Mouse (Mus musculus): Measurements from ENCODE around the gene Kcnh1. TPM values are rescaled to one million over a fixed set of nuclear protein-coding genes. Genes with fewer than 3 reads are reported as not detected.

Gene Kcnh1
- polyA plus RNA-seq, 1 experiment from 2014 or later = 3.0 TPM

DNA sequence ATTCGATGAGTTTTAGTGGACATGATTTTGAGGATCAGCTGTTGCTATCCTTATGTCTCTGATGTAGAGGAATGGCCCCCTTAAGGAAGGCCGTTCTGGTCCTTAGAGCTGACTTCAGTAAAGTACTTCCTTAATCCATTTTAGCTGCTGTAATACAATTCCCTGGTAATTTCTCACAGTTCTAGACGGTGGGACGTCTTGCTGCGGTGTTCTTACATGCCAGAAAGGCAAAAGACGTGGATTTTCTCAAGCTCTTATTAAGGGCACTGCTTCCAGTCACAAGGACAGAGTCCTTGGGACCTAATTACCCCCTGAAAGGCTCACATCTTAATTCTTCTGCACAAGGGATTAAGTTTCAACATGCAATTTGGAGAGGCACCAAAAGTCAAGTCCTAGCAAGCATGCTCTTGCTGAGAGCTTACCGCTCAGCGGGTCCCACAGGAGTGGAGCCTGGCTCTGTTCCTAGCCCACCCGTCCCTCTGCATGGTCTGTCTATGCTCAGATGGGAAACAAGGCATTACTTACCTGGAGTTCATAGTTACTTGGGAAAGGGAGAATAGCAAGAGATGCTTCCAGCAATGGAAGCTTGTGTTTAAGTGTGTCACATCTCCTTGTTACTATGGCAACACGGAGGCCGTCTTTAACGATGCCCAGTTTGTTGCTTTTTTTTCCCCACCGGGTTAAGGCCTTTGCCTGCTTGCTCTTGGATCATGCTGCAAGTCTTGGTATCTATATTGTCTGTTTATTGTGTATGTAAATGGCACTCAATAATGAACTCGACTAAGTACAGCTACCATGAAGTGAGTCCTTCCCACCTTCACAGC lies 209.3 kb downstream of the Kcnh1 start:
- Histone ChIP-seq H3K9ac (ENCODE audit: low read depth, low read length) (no peak overlapping the region), H3K4me2 (ENCODE audit: low read length) (no peak overlapping the region), H3K4me1 (ENCODE audit: control insufficient read depth, insufficient read depth, low read length) (no peaks in the 10 kb centered on the region), H3K4me3 (ENCODE audit: low read depth, low read length) (no peak overlapping the region), H3K27me3 (ENCODE audit: control insufficient read depth, insufficient read depth, low read depth, low read length) (no peaks in the 10 kb centered on the region), H3K36me3 (ENCODE audit: control insufficient read depth, insufficient read depth, low read length) (no peaks in the 10 kb centered on the region), H3K27ac (ENCODE audit: low read length) (no peak overlapping the region), H3K9me3 (replicated peaks; ENCODE audit: control insufficient read depth, low read length, poor library complexity, severe bottlenecking) (no peaks in the 10 kb centered on the region)
- no peak for ATAC-seq
- 64% methylated on average over 14 of the region's 14 CpGs for WGBS

- ATAC-seq = no peak
- no peak overlapping the region for H3K9ac ChIP-seq (ENCODE audit: low read depth, low read length)
- H3K27ac ChIP-seq (ENCODE audit: low read length) = no peak overlapping the region
- no peak overlapping the region for H3K4me2 ChIP-seq (ENCODE audit: low read length)
- H3K27me3 ChIP-seq (ENCODE audit: control insufficient read depth, insufficient read depth, low read depth, low read length) = no peaks in the 10 kb centered on the region
- WGBS = 62% methylated on average over 4 of the region's 4 CpGs
- no peaks in the 10 kb centered on the region for H3K9me3 ChIP-seq (replicated peaks; ENCODE audit: control insufficient read depth, low read length, poor library complexity, severe bottlenecking)
- H3K4me3 ChIP-seq (ENCODE audit: low read depth, low read length) = no peak overlapping the region
- no peaks in the 10 kb centered on the region for H3K36me3 ChIP-seq (ENCODE audit: control insufficient read depth, insufficient read depth, low read length)
- no peaks in the 10 kb centered on the region for H3K4me1 ChIP-seq (ENCODE audit: control insufficient read depth, insufficient read depth, low read length)
Observed at GRCm38 (mm10) chr1:192400991-192401390, 210.4 kb downstream of the Kcnh1 start.

DNA sequence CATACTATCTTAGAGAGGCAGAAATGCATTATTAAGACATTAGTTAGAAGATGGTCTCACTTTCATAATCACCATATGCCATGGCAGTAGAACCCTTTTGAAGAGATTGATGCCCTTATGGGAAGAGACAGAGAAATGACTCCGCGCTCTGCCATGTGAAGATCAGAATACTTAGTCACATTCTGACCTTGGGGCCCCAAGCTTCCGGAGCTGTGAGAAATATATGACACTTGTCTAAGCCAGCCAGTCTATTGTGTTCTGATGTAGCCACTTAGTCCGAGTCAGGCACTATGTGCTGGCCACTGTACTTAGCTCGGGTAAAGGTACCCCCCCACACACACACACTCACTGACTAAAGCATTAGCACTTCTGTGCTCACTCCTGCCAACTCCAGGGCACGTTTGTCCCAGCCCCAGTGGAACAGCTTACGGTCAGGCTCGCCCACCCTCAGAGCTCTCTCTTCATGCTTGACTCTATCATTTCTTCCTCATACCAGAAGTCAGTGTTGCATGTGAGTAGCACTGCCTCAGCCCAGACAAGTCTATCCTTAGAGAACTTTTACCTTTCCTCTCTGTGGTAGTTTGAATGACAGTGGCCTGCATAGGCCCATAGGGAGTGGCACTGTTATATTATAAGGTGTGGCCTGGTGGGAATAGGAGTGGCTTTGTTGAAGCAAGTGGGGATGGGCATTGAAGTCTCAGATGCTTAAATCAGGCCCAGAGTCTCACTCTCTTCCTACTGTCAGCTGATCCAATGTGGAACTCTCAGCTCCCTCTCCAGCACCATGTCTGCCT lies 212.5 kb downstream of the Kcnh1 start:
- no peak overlapping the region for H3K27ac ChIP-seq (ENCODE audit: low read length)
- no peak overlapping the region for H3K4me2 ChIP-seq (ENCODE audit: low read length)
- H3K4me3 ChIP-seq (ENCODE audit: low read depth, low read length) = no peak overlapping the region
- H3K4me1 ChIP-seq (ENCODE audit: control insufficient read depth, insufficient read depth, low read length) = no peaks in the 10 kb centered on the region
- no peaks in the 10 kb centered on the region for H3K9me3 ChIP-seq (replicated peaks; ENCODE audit: control insufficient read depth, low read length, poor library complexity, severe bottlenecking)
- WGBS = 88% methylated on average over 8 of the region's 8 CpGs
- no peaks in the 10 kb centered on the region for H3K27me3 ChIP-seq (ENCODE audit: control insufficient read depth, insufficient read depth, low read depth, low read length)
- H3K36me3 ChIP-seq (ENCODE audit: control insufficient read depth, insufficient read depth, low read length) = no peaks in the 10 kb centered on the region
- H3K9ac ChIP-seq (ENCODE audit: low read depth, low read length) = no peak overlapping the region
- ATAC-seq = no peak

GRCm38 (mm10) chr1:192405136-192405535 lies 214.6 kb downstream of the Kcnh1 start:
- H3K27me3 ChIP-seq (ENCODE audit: control insufficient read depth, insufficient read depth, low read depth, low read length) = no peaks in the 10 kb centered on the region
- H3K4me3 ChIP-seq (ENCODE audit: low read depth, low read length) = no peak overlapping the region
- no peak overlapping the region for H3K9ac ChIP-seq (ENCODE audit: low read depth, low read length)
- H3K27ac ChIP-seq (ENCODE audit: low read length) = no peak overlapping the region
- H3K4me1 ChIP-seq (ENCODE audit: control insufficient read depth, insufficient read depth, low read length) = no peaks in the 10 kb centered on the region
- WGBS = 80% methylated on average over 4 of the region's 4 CpGs
- H3K36me3 ChIP-seq (ENCODE audit: control insufficient read depth, insufficient read depth, low read length) = no peaks in the 10 kb centered on the region
- no peaks in the 10 kb centered on the region for H3K9me3 ChIP-seq (replicated peaks; ENCODE audit: control insufficient read depth, low read length, poor library complexity, severe bottlenecking)
- H3K4me2 ChIP-seq (ENCODE audit: low read length) = no peak overlapping the region
- ATAC-seq = no peak

DNA sequence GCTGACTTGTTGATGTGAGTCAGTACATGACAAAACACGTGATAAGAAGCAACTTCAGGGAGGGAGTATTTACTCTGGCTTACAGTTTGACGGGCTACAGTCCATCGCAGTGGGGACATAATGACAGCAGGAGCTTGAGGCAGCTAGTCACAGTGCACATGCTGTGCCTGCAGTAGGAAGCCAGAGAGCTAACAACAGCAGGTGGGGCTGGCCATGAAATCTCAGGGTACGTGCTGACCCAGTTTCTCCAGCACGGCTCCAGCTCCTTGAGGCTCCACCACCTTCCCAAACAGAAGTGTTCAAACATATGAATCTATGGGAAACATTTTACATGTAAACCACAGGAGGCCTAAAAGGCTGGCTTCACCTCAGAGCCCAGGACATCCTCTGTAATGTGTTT lies 216.0 kb downstream of the Kcnh1 start:
- no peaks in the 10 kb centered on the region for H3K4me1 ChIP-seq (ENCODE audit: control insufficient read depth, insufficient read depth, low read length)
- H3K9me3 ChIP-seq (replicated peaks; ENCODE audit: control insufficient read depth, low read length, poor library complexity, severe bottlenecking) = no peaks in the 10 kb centered on the region
- no peak overlapping the region for H3K4me2 ChIP-seq (ENCODE audit: low read length)
- H3K27ac ChIP-seq (ENCODE audit: low read length) = no peak overlapping the region
- no peak for ATAC-seq
- no peak overlapping the region for H3K9ac ChIP-seq (ENCODE audit: low read depth, low read length)
- H3K27me3 ChIP-seq (ENCODE audit: control insufficient read depth, insufficient read depth, low read depth, low read length) = no peaks in the 10 kb centered on the region
- WGBS = 88% methylated on average over 5 of the region's 5 CpGs
- no peak overlapping the region for H3K4me3 ChIP-seq (ENCODE audit: low read depth, low read length)
- no peaks in the 10 kb centered on the region for H3K36me3 ChIP-seq (ENCODE audit: control insufficient read depth, insufficient read depth, low read length)

DNA sequence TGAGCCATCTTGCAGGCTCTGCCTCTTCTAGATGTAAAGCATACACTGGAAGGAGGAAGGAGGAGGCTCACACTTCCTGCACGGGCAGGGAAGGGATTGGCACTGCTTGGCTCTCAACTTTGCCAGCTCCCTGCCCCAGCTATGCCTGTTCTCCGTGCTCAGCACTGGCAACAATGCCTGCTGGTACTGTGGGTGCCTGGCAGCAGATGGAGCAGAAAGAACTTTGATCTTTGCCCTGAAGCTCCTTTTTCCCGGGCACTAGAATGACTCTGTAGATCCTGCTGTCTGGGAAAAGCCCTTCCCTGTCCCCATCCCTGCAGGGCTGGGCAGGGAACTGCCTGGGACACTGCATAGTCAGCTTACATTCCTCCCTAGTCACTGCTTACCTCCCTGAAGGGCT lies 225.2 kb downstream of the Kcnh1 start:
- WGBS = 61% methylated on average over 3 of the region's 3 CpGs
- Histone ChIP-seq H3K27ac (ENCODE audit: low read length) (no peak overlapping the region), H3K36me3 (ENCODE audit: control insufficient read depth, insufficient read depth, low read length) (no peaks in the 10 kb centered on the region), H3K9me3 (replicated peaks; ENCODE audit: control insufficient read depth, low read length, poor library complexity, severe bottlenecking) (no peaks in the 10 kb centered on the region), H3K4me1 (ENCODE audit: control insufficient read depth, insufficient read depth, low read length) (no peaks in the 10 kb centered on the region), H3K4me3 (ENCODE audit: low read depth, low read length) (no peak overlapping the region), H3K4me2 (ENCODE audit: low read length) (no peak overlapping the region), H3K9ac (ENCODE audit: low read depth, low read length) (no peak overlapping the region), H3K27me3 (ENCODE audit: control insufficient read depth, insufficient read depth, low read depth, low read length) (no peaks in the 10 kb centered on the region)
- no peak for ATAC-seq

GRCm38 (mm10) chr1:192416241-192416821 lies 225.8 kb downstream of the Kcnh1 start:
- 73% methylated on average over 9 of the region's 9 CpGs for WGBS
- Histone ChIP-seq H3K36me3 (ENCODE audit: control insufficient read depth, insufficient read depth, low read length) (no peaks in the 10 kb centered on the region), H3K27ac (ENCODE audit: low read length) (no peak overlapping the region), H3K9me3 (replicated peaks; ENCODE audit: control insufficient read depth, low read length, poor library complexity, severe bottlenecking) (no peaks in the 10 kb centered on the region), H3K4me2 (ENCODE audit: low read length) (no peak overlapping the region), H3K27me3 (ENCODE audit: control insufficient read depth, insufficient read depth, low read depth, low read length) (no peaks in the 10 kb centered on the region), H3K4me1 (ENCODE audit: control insufficient read depth, insufficient read depth, low read length) (no peaks in the 10 kb centered on the region), H3K4me3 (ENCODE audit: low read depth, low read length) (no peak overlapping the region), H3K9ac (ENCODE audit: low read depth, low read length) (no peak overlapping the region)
- 0 out of 2 replicates have a peak, but pooled peaks have one; percentile 62 for ATAC-seq

DNA sequence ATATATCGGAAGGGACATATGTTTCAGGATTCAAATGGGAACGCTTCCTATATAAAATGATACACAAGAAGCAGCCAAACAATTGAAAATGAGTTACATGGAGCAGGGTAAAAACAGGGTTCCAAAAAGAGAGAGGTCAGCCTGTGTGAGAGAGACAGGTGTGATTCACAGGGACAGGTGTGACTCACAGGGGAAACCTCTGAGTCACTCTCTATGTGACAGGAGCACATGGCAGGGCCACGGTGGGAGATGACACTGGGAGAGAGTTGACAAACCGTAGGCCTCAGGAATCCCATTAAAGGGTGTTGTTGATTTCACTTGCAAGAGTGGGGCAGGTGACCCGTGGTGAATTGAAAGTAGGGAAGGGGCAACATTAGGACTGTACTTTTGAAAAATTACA lies 228.6 kb downstream of the Kcnh1 start:
- Histone ChIP-seq H3K9me3 (replicated peaks; ENCODE audit: control insufficient read depth, low read length, poor library complexity, severe bottlenecking) (no peaks in the 10 kb centered on the region), H3K4me1 (ENCODE audit: control insufficient read depth, insufficient read depth, low read length) (no peaks in the 10 kb centered on the region), H3K4me3 (ENCODE audit: low read depth, low read length) (no peak overlapping the region), H3K36me3 (ENCODE audit: control insufficient read depth, insufficient read depth, low read length) (no peaks in the 10 kb centered on the region), H3K4me2 (ENCODE audit: low read length) (no peak overlapping the region), H3K27ac (ENCODE audit: low read length) (no peak overlapping the region), H3K27me3 (ENCODE audit: control insufficient read depth, insufficient read depth, low read depth, low read length) (no peaks in the 10 kb centered on the region), H3K9ac (ENCODE audit: low read depth, low read length) (no peak overlapping the region)
- 85% methylated on average over 5 of the region's 5 CpGs for WGBS
- no peak for ATAC-seq

Data from midbrain, embryonic 16.5 days (tissue).